Mouse (Mus musculus): Measurements from ENCODE around the gene Itgb7. TPM values are rescaled to one million over a fixed set of nuclear protein-coding genes. Genes with fewer than 3 reads are reported as not detected.

Gene Itgb7
- total RNA-seq, 1 experiment from 2014 or later = 338 TPM

GRCm38 (mm10) chr15:102204674-102205505, 26.9 kb downstream of the Itgb7 start, which contains the start of gene Csad:
Gene Csad (minus strand): TSS chr15:102204724.
- no peak for ATAC-seq (ENCODE audit: extremely low read depth, insufficient number of reproducible peaks, low FRiP score, poor library complexity, severe bottlenecking)

GRCm38 (mm10) chr15:102203835-102204381, 27.8 kb downstream of the Itgb7 start:
- peak; percentile 17; the same call in 1 of the 2 replicates for ATAC-seq (ENCODE audit: extremely low read depth, insufficient number of reproducible peaks, low FRiP score, poor library complexity, severe bottlenecking)

GRCm38 (mm10) chr15:102202971-102203834, 28.5 kb downstream of the Itgb7 start, which contains the start of gene Zfp740:
Gene Zfp740 (plus strand): TSS chr15:102203249.
- ATAC-seq (ENCODE audit: extremely low read depth, insufficient number of reproducible peaks, low FRiP score, poor library complexity, severe bottlenecking) = peak; percentile 86

- no peak for ATAC-seq (ENCODE audit: extremely low read depth, insufficient number of reproducible peaks, low FRiP score, poor library complexity, severe bottlenecking)
Observed at GRCm38 (mm10) chr15:102198841-102199240, 32.9 kb downstream of the Itgb7 start.

- ATAC-seq (ENCODE audit: extremely low read depth, insufficient number of reproducible peaks, low FRiP score, poor library complexity, severe bottlenecking) = no peak
Observed at GRCm38 (mm10) chr15:102195373-102195772, 36.4 kb downstream of the Itgb7 start.

GRCm38 (mm10) chr15:102194439-102194838, 37.3 kb downstream of the Itgb7 start:
- ATAC-seq (ENCODE audit: extremely low read depth, insufficient number of reproducible peaks, low FRiP score, poor library complexity, severe bottlenecking) = no peak

- no peak for ATAC-seq (ENCODE audit: extremely low read depth, insufficient number of reproducible peaks, low FRiP score, poor library complexity, severe bottlenecking)
Observed at GRCm38 (mm10) chr15:102193652-102194051, 38.1 kb downstream of the Itgb7 start.

- no peak for ATAC-seq (ENCODE audit: extremely low read depth, insufficient number of reproducible peaks, low FRiP score, poor library complexity, severe bottlenecking)
Observed at GRCm38 (mm10) chr15:102192820-102193386, 38.8 kb downstream of the Itgb7 start.

- peak; percentile 32; the same call in 1 of the 2 replicates for ATAC-seq (ENCODE audit: extremely low read depth, insufficient number of reproducible peaks, low FRiP score, poor library complexity, severe bottlenecking)
Observed at GRCm38 (mm10) chr15:102192271-102192812, 39.4 kb downstream of the Itgb7 start.

- ATAC-seq (ENCODE audit: extremely low read depth, insufficient number of reproducible peaks, low FRiP score, poor library complexity, severe bottlenecking) = no peak
Observed at GRCm38 (mm10) chr15:102191699-102192098, 40.0 kb downstream of the Itgb7 start.

GRCm38 (mm10) chr15:102188883-102189282, 42.9 kb downstream of the Itgb7 start:
- ATAC-seq (ENCODE audit: extremely low read depth, insufficient number of reproducible peaks, low FRiP score, poor library complexity, severe bottlenecking) = no peak

GRCm38 (mm10) chr15:102188096-102188495, 43.6 kb downstream of the Itgb7 start:
- ATAC-seq (ENCODE audit: extremely low read depth, insufficient number of reproducible peaks, low FRiP score, poor library complexity, severe bottlenecking) = no peak

GRCm38 (mm10) chr15:102186239-102186638, 45.5 kb downstream of the Itgb7 start:
- ATAC-seq (ENCODE audit: extremely low read depth, insufficient number of reproducible peaks, low FRiP score, poor library complexity, severe bottlenecking) = no peak

- ATAC-seq (ENCODE audit: extremely low read depth, insufficient number of reproducible peaks, low FRiP score, poor library complexity, severe bottlenecking) = no peak
Observed at GRCm38 (mm10) chr15:102183076-102183475, 48.7 kb downstream of the Itgb7 start.

GRCm38 (mm10) chr15:102179924-102180323, 51.8 kb downstream of the Itgb7 start:
- ATAC-seq (ENCODE audit: extremely low read depth, insufficient number of reproducible peaks, low FRiP score, poor library complexity, severe bottlenecking) = no peak

- ATAC-seq (ENCODE audit: extremely low read depth, insufficient number of reproducible peaks, low FRiP score, poor library complexity, severe bottlenecking) = no peak
Observed at GRCm38 (mm10) chr15:102179106-102179505, 52.6 kb downstream of the Itgb7 start.

GRCm38 (mm10) chr15:102178279-102178678, 53.5 kb downstream of the Itgb7 start:
- peak; percentile 88 for ATAC-seq (ENCODE audit: extremely low read depth, insufficient number of reproducible peaks, low FRiP score, poor library complexity, severe bottlenecking)

- ATAC-seq (ENCODE audit: extremely low read depth, insufficient number of reproducible peaks, low FRiP score, poor library complexity, severe bottlenecking) = no peak
Observed at GRCm38 (mm10) chr15:102177417-102177816, 54.3 kb downstream of the Itgb7 start.

All from neutrophil, adult 5-6 weeks (primary cell).